Mouse (Mus musculus) G1E (cell line): ENCODE measurements around the gene Emc9.

ENCODE experiments used
- CTCF ChIP-seq: IDR thresholded peaks from 2 replicates; pipeline ENCODE4 v1.5.1; 2012; ENCODE audit warnings: low read depth, low read length, inconsistent platforms, mixed read lengths
- POLR2AphosphoS5 ChIP-seq: IDR thresholded peaks from 2 replicates; pipeline ENCODE4 v1.6.1; 2012; ENCODE audit warnings: low read depth, low read length, inconsistent platforms; ENCODE audit not compliant: insufficient replicate concordance

DNA sequence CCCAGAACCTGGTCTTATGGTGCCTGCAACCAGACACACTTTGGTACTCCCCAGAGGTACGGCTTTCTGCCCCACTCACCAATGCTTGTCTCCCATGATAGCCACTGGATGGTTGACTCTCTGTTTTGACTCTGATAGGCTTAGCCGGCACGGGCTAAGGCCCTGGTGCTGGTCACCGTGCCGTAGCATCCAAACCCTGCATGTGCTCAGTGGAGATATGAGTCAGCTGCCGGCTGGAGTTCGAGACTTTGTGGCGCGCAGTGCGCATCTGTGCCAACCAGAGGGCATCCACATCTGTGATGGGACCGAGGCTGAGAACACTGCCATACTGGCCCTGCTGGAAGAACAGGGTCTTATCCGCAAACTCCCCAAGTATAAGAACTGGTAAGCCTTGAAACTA lies 42.8 kb downstream of the Emc9 start:
- no peak for TF ChIP-seq CTCF
- no peak for TF ChIP-seq POLR2AphosphoS5
